In genomic region chr1:180382358-180382757, GRCm38 (mm10) we compare ENCODE assay signal across 22 mouse cellular contexts. TPM values are rescaled to one million over a fixed set of nuclear protein-coding genes. Genes with fewer than 3 reads are reported as not detected.
DNase-seq lines count a peak whose midpoint lies in the region; ATAC-seq and TF ChIP-seq lines count a peak whose summit lies in the region.
"Had no signal": no experiment of that assay in that cellular context is flagged by ENCODE, and none has a peak within 500 bp of the region (broad histone marks: within the 10 kb centered on the region; RNA-seq: fewer than 3 reads in every experiment).

No protein-coding gene starts in this region.

- ATAC-seq in hindbrain, embryonic 16.5 days: no peak
- ATAC-seq in heart, embryonic 16.5 days (replicated peaks; ENCODE audit: extremely low read depth, insufficient read depth, low FRiP score): no peak
- no peak for ATAC-seq in megakaryocyte-erythroid progenitor cell, adult 5-6 weeks (replicated peaks; ENCODE audit: low FRiP score, low TSS enrichment, poor library complexity, severe bottlenecking)
- ATAC-seq: intestine, embryonic 15.5 days; midbrain, embryonic 15.5 days had no signal

- no peak for TF ChIP-seq CTCF in cerebellum, adult 2 months (IDR thresholded peaks at IDR 0.05; ENCODE audit: borderline replicate concordance, insufficient read depth, low read depth, low read length)

- H3K9ac ChIP-seq in hindbrain, embryonic 16.5 days (ENCODE audit: low read depth, low read length): no peak overlapping the region
- H3K9ac ChIP-seq in heart, embryonic 16.5 days (ENCODE audit: low read length): no peak overlapping the region
- H3K9ac ChIP-seq: embryonic facial prominence, embryonic 15.5 days; hindbrain, embryonic 14.5 days; intestine, embryonic 15.5 days; midbrain, embryonic 15.5 days had no signal

- peak; percentile 92 for DNase-seq in heart, adult 11 months
- DNase-seq in heart, postnatal 36 days: no peak
- no peak for DNase-seq in hindbrain, embryonic 10.5 days (ENCODE audit: low spot score)
- DNase-seq in ZHBTc4 (ENCODE audit: low read depth, low spot score): peak; percentile 47
- no peak for DNase-seq in cerebellum, adult 2 months
- DNase-seq: cerebellum, adult 9-11 months; gastrocnemius, postnatal 36 days; kidney, adult 9 months; kidney, postnatal 25 days; left cerebral cortex, postnatal 4 days; liver; lung, postnatal 14 days; right cerebral cortex, postnatal 14 days; spleen, adult 18-20 months had no signal

- H3K4me1 ChIP-seq in hindbrain, embryonic 10.5 days (replicated peaks): peaks cover 23% of the 10 kb centered on the region
- H3K4me1 ChIP-seq in hindbrain, embryonic 16.5 days (ENCODE audit: control insufficient read depth, insufficient read depth, low read depth, low read length): peaks cover 12% of the 10 kb centered on the region
- peaks cover 31% of the 10 kb centered on the region for H3K4me1 ChIP-seq in heart, embryonic 16.5 days (ENCODE audit: control insufficient read depth, insufficient read depth, low read length)
- H3K4me1 ChIP-seq in cerebellum, adult 2 months (ENCODE audit: control insufficient read depth, insufficient read depth, low read length): no peaks in the 10 kb centered on the region

- WGBS in hindbrain, embryonic 10.5 days: 55% methylated on average over 8 of the region's 8 CpGs
- WGBS in hindbrain, embryonic 16.5 days: 38% methylated on average over 8 of the region's 8 CpGs
- 31% methylated on average over 8 of the region's 8 CpGs for WGBS in heart, embryonic 16.5 days
- WGBS in cerebellum, adult 2 months: 20% methylated on average over 8 of the region's 8 CpGs

- intact Hi-C loops in heart, postnatal 36 days (cut with DNase I): no loop called here

- H3K4me3 ChIP-seq in hindbrain, embryonic 10.5 days: no peak overlapping the region
- no peak overlapping the region for H3K4me3 ChIP-seq in hindbrain, embryonic 16.5 days (ENCODE audit: low read length)
- no peak overlapping the region for H3K4me3 ChIP-seq in heart, embryonic 16.5 days (ENCODE audit: low read length)
- no peak overlapping the region for H3K4me3 ChIP-seq in cerebellum, adult 2 months (replicated peaks; ENCODE audit: insufficient read depth, low read depth, low read length)
- H3K4me3 ChIP-seq: embryonic facial prominence, embryonic 15.5 days; intestine, embryonic 15.5 days; left cerebral cortex, adult 2 months; midbrain, embryonic 15.5 days had no signal

- H3K4me2 ChIP-seq in hindbrain, embryonic 16.5 days (ENCODE audit: low read length): no peak overlapping the region
- H3K4me2 ChIP-seq in heart, embryonic 16.5 days (ENCODE audit: low read depth, low read length): no peak overlapping the region
- H3K4me2 ChIP-seq: embryonic facial prominence, embryonic 15.5 days; hindbrain, embryonic 14.5 days; intestine, embryonic 15.5 days; midbrain, embryonic 15.5 days had no signal

- H3K36me3 ChIP-seq in hindbrain, embryonic 10.5 days: no peaks in the 10 kb centered on the region
- H3K36me3 ChIP-seq in hindbrain, embryonic 16.5 days (ENCODE audit: control insufficient read depth, insufficient read depth, low read length): no peaks in the 10 kb centered on the region
- no peaks in the 10 kb centered on the region for H3K36me3 ChIP-seq in heart, embryonic 16.5 days (ENCODE audit: control insufficient read depth, insufficient read depth)
- H3K36me3 ChIP-seq: embryonic facial prominence, embryonic 15.5 days; intestine, embryonic 15.5 days; midbrain, embryonic 15.5 days had no signal

- TF ChIP-seq POLR2A in cerebellum, adult 2 months (IDR thresholded peaks at IDR 0.05; ENCODE audit: borderline replicate concordance, insufficient read depth, low read length): no peak

- H3K27ac ChIP-seq in hindbrain, embryonic 10.5 days: 0 out of 2 replicates have a peak overlapping the region, but pooled peaks have one; percentile 45
- no peak overlapping the region for H3K27ac ChIP-seq in hindbrain, embryonic 16.5 days (ENCODE audit: low read depth, low read length)
- peak overlapping the region; percentile 58 for H3K27ac ChIP-seq in heart, embryonic 16.5 days (ENCODE audit: low read length)
- no peak overlapping the region for H3K27ac ChIP-seq in cerebellum, adult 2 months (ENCODE audit: insufficient read depth, low read length)
- H3K27ac ChIP-seq: embryonic facial prominence, embryonic 15.5 days; hindbrain, embryonic 14.5 days; intestine, embryonic 15.5 days; left cerebral cortex, adult 2 months; midbrain, embryonic 15.5 days had no signal

- H3K9me3 ChIP-seq in hindbrain, embryonic 10.5 days: no peaks in the 10 kb centered on the region
- no peaks in the 10 kb centered on the region for H3K9me3 ChIP-seq in hindbrain, embryonic 16.5 days (ENCODE audit: control insufficient read depth, low read length)
- no peaks in the 10 kb centered on the region for H3K9me3 ChIP-seq in heart, embryonic 16.5 days (replicated peaks; ENCODE audit: control insufficient read depth, low read length)
- H3K9me3 ChIP-seq: embryonic facial prominence, embryonic 15.5 days; intestine, embryonic 15.5 days; midbrain, embryonic 15.5 days had no signal

- H3K27me3 ChIP-seq in hindbrain, embryonic 10.5 days (ENCODE audit: insufficient read depth, poor library complexity, severe bottlenecking): no peaks in the 10 kb centered on the region
- H3K27me3 ChIP-seq in hindbrain, embryonic 16.5 days (replicated peaks; ENCODE audit: control insufficient read depth, insufficient read depth, low read length): no peaks in the 10 kb centered on the region
- no peaks in the 10 kb centered on the region for H3K27me3 ChIP-seq in heart, embryonic 16.5 days (ENCODE audit: control insufficient read depth, insufficient read depth, low read length)
- no peaks in the 10 kb centered on the region for H3K27me3 ChIP-seq in cerebellum, adult 2 months (ENCODE audit: control insufficient read depth, insufficient read depth, low read length)
- H3K27me3 ChIP-seq: embryonic facial prominence, embryonic 15.5 days; intestine, embryonic 15.5 days; midbrain, embryonic 15.5 days had no signal

RNA-seq across cellular contexts. Expression of gene Itpkb, which starts 52.1 kb away (rescaled TPM):
- 10 to 100 TPM; 55.1 to 60.7 TPM for total RNA-seq in heart, postnatal 36 days (2021)
- 3.7 and 4.2 TPM in 2 replicates for polyA plus RNA-seq in hindbrain, embryonic 10.5 days (2016; fragmentation: Nextera tagmentation; extraction: Ambion mirVana)
- polyA plus RNA-seq in hindbrain, embryonic 16.5 days (2015; fragmentation: Nextera tagmentation; extraction: Ambion mirVana): 3.8 and 4.0 TPM in 2 replicates
- 7.3 and 8.7 TPM in 2 replicates for polyA plus RNA-seq in heart, embryonic 16.5 days (2015; fragmentation: Nextera tagmentation; extraction: Ambion mirVana)
- 11.5 and 12.9 TPM in 2 replicates for total RNA-seq in megakaryocyte-erythroid progenitor cell, adult 5-6 weeks (2014; fragmentation: Nextera tagmentation)
- 6.1 and 6.3 TPM in 2 replicates for total RNA-seq in megakaryocyte-erythroid progenitor cell, adult 5-6 weeks (2017)
- polyA plus RNA-seq in cerebellum, adult 2 months (2012; rRNA removed): 31.8 and 34.1 TPM in 2 replicates

Comparison
In these comparisons a context has a peak if more than half of its experiments do, and no peak if none do; other contexts are left out.
1. DNase-seq: peak in heart, adult 11 months (single experiment) and ZHBTc4 (single experiment); none in heart, postnatal 36 days (0 of 2), hindbrain, embryonic 10.5 days (single experiment) and cerebellum, adult 2 months (0 of 2).
2. H3K27ac ChIP-seq: peak in hindbrain, embryonic 10.5 days (single experiment) and heart, embryonic 16.5 days (single experiment); none in hindbrain, embryonic 16.5 days (single experiment) and cerebellum, adult 2 months (single experiment).